Mouse (Mus musculus): ENCODE data around the gene Asxl2. TPM values are rescaled to one million over a fixed set of nuclear protein-coding genes. Genes with fewer than 3 reads are reported as not detected.
A peak's percentile ranks its signal among the peaks of the same experiment; 100 is the strongest.

The Asxl2 gene
- 8.5 and 9.4 TPM in 2 replicates for polyA plus RNA-seq (2015; fragmentation: Nextera tagmentation; extraction: Ambion mirVana)

DNA sequence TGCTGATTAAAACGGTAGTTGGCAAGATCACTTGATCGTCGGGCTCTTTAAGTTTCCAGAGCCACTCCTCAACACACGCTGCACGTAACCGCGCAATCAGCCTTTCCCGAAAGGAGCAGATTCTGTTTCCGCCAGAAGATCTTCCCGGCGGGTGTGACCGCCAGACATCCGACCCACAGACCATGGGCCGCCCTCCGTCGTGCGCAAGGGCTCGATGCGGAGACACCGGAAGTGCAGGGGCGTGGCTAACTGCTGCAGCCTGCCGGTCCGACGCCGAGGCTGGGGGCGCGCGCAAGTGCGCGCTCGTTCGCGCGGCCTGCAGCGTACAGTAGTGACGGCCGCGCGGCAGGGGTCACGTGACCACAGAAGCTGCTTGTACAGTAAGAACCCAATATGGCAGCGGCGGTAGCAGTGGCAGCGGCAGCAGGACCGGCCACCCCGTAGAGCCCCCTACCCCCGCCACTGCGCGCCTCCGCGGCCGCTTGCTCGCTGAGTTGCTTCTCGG lies at the start of gene Asxl2:
Asxl2 (plus strand) TSS at position 328 of the 505 bp plus-strand sequence.
- Histone ChIP-seq H3K4me3 (ENCODE audit: low read depth, low read length) (peak within 1 kb of the TSS; percentile 97), H3K27ac (ENCODE audit: low read length) (peak within 1 kb of the TSS; percentile 98), H3K4me2 (replicated peaks; ENCODE audit: low read depth, low read length) (peak within 1 kb of the TSS; percentile 77), H3K9ac (replicated peaks; ENCODE audit: low read depth) (peak within 1 kb of the TSS; percentile 82), H3K4me1 (ENCODE audit: insufficient read depth, low read depth, low read length) (peaks cover 6% of the 10 kb centered on the region; the same call in 1 of the 2 replicates), H3K9me3 (ENCODE audit: low read length) (no peaks in the 10 kb centered on the region), H3K27me3 (replicated peaks; ENCODE audit: insufficient read depth, low read length) (no peaks in the 10 kb centered on the region), H3K36me3 (ENCODE audit: insufficient read depth, low read length) (no peaks in the 10 kb centered on the region)
- DNase-seq (ENCODE audit: low spot score), result peak; percentile 100
- under 1% methylated on average over 53 of the region's 53 CpGs for WGBS
- TF ChIP-seq CTCF (IDR thresholded peaks at IDR 0.05) (no peak), EP300 (IDR thresholded peaks at IDR 0.05) (no peak; the same call in 1 of the 2 replicates)
- ATAC-seq, result peak; percentile 95

DNA sequence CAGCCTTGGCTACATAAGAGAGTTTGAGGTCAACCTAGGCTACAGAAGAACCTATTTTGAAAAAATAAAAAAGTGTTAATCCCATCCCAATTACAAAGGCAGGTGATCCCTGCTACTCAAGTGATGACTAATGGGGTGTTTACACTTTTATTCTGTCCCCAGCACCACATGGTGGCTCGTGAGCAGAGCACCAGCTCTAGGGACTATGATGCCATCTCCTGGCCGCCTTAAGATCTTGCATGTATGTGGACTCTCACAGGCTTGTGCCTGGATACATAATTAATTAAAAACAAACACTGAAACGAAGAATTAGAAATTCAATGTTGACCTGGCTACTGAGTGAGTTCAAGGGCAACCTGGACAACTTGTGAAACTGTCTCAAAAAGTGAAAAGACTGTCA lies 49.5 kb upstream of the Asxl2 start:
- Histone ChIP-seq H3K4me3 (ENCODE audit: low read depth, low read length) (no peak overlapping the region), H3K9ac (replicated peaks; ENCODE audit: low read depth) (no peak overlapping the region), H3K27me3 (replicated peaks; ENCODE audit: insufficient read depth, low read length) (no peaks in the 10 kb centered on the region), H3K36me3 (ENCODE audit: insufficient read depth, low read length) (no peaks in the 10 kb centered on the region), H3K4me2 (replicated peaks; ENCODE audit: low read depth, low read length) (no peak overlapping the region), H3K27ac (ENCODE audit: low read length) (no peak overlapping the region), H3K9me3 (ENCODE audit: low read length) (no peaks in the 10 kb centered on the region), H3K4me1 (ENCODE audit: insufficient read depth, low read depth, low read length) (no peaks in the 10 kb centered on the region)
- no peak for DNase-seq (ENCODE audit: low spot score)
- ATAC-seq, result no peak
- TF ChIP-seq EP300 (IDR thresholded peaks at IDR 0.05) (no peak), CTCF (IDR thresholded peaks at IDR 0.05) (peak; percentile 44)
- 30% methylated on average over 3 of the region's 3 CpGs for WGBS

DNA sequence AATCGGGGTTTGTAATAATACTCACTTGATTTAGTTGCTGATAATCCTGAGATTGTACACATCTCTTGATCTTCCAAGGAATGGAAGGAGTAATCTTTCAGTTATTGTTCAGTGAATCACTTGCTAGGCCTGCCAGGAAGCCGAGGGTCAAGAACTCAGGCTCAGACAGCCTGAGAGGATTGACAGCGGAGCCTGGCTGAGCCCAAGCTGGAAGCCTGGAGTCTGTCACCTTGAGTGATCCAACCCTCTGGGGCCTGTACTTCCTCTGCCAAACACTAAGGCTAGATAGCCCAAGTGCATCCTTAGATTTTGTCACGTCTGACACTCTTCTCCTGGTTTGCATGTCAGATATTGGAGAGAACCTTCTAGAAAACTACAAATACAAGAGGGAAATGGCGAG lies 48.9 kb upstream of the Asxl2 start:
- ATAC-seq (no peak), DNase-seq (ENCODE audit: low spot score) (no peak)
- Histone ChIP-seq H3K4me3 (ENCODE audit: low read depth, low read length) (no peak overlapping the region), H3K36me3 (ENCODE audit: insufficient read depth, low read length) (no peaks in the 10 kb centered on the region), H3K4me1 (ENCODE audit: insufficient read depth, low read depth, low read length) (no peaks in the 10 kb centered on the region), H3K4me2 (replicated peaks; ENCODE audit: low read depth, low read length) (no peak overlapping the region), H3K27ac (ENCODE audit: low read length) (no peak overlapping the region), H3K9me3 (ENCODE audit: low read length) (no peaks in the 10 kb centered on the region), H3K9ac (replicated peaks; ENCODE audit: low read depth) (no peak overlapping the region), H3K27me3 (replicated peaks; ENCODE audit: insufficient read depth, low read length) (no peaks in the 10 kb centered on the region)
- TF ChIP-seq CTCF (IDR thresholded peaks at IDR 0.05), result no peak
- no peak for TF ChIP-seq EP300 (IDR thresholded peaks at IDR 0.05)
- WGBS, result 83% methylated on average over 5 of the region's 5 CpGs

DNA sequence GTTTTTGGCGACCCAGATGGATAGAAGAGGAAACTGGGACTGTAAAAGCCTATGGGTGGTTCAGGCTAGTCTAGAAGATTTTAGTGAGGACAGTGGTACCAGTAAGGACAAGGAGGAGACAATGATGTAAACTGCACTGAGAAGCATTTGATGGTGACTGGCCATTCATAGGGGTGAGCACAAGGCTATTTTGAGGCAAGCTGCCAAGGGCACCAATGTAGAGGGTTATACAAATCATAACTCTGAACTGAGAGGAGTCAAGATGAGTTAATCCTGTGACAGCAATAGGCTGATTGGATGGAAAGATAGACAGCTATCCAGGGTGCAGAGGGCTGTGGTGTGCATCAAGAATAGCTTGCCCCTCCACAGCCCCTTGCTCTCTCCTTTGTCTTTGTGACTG lies 41.8 kb upstream of the Asxl2 start:
- 47% methylated on average over 1 of the region's 1 CpGs for WGBS
- H3K4me2 ChIP-seq (replicated peaks; ENCODE audit: low read depth, low read length), result no peak overlapping the region
- no peak for DNase-seq (ENCODE audit: low spot score)

DNA sequence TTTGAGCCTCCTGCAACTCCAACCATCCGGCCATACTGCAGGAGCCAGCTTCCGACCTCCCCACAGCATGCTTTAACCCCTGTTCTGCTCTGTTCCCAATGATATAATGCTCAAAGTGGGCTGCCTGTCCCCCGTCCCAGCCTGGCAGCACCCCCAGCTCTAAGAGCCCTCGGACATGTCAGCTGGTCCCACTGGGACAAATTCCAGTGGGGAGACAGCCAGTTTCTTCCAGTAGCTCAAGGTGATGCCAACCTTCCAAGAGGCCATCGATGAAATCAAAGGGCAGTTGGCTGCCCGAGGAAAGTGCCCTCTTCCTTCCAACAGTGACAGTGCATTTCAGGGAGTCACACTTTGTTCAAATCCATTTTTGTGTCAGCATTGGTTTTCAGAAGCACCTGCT lies 41.4 kb upstream of the Asxl2 start:
- TF ChIP-seq CTCF (IDR thresholded peaks at IDR 0.05), result no peak
- TF ChIP-seq EP300 (IDR thresholded peaks at IDR 0.05), result no peak
- WGBS, result 79% methylated on average over 6 of the region's 6 CpGs

More for the DNA sequence above, 41.8 kb upstream of the Asxl2 start:
- no peaks in the 10 kb centered on the region for H3K27me3 ChIP-seq (replicated peaks; ENCODE audit: insufficient read depth, low read length)
- H3K9ac ChIP-seq (replicated peaks; ENCODE audit: low read depth), result no peak overlapping the region
- no peaks in the 10 kb centered on the region for H3K9me3 ChIP-seq (ENCODE audit: low read length)
- no peak for TF ChIP-seq CTCF (IDR thresholded peaks at IDR 0.05)
- no peak for TF ChIP-seq EP300 (IDR thresholded peaks at IDR 0.05)
- peaks cover 17% of the 10 kb centered on the region; the same call in 1 of the 2 replicates for H3K36me3 ChIP-seq (ENCODE audit: insufficient read depth, low read length)
- no peak for ATAC-seq
- no peak overlapping the region for H3K4me3 ChIP-seq (ENCODE audit: low read depth, low read length)
- no peaks in the 10 kb centered on the region for H3K4me1 ChIP-seq (ENCODE audit: insufficient read depth, low read depth, low read length)
- H3K27ac ChIP-seq (ENCODE audit: low read length), result no peak overlapping the region

DNA sequence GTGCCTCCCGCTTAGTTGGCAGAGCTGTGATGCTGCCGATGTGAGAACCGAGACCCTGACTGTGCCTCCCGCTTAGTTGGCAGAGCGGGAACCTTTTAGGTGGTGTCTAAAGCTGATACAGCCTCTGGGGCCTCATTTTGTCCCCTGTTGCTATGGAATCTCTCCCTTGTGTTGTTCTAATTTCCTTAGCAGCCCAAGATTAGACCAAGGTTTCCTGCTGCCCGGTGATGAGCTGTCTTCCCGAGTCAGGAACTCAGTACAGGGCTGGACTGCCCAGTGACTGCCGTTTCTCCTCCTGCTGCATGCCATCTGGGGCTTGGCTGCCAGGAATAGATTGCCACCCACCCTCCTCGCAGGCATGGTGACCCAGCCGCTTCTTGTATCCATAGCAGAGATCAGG lies 40.7 kb upstream of the Asxl2 start:
- DNase-seq (ENCODE audit: low spot score) (no peak), ATAC-seq (no peak)
- no peak for TF ChIP-seq EP300 (IDR thresholded peaks at IDR 0.05)
- no peak for TF ChIP-seq CTCF (IDR thresholded peaks at IDR 0.05)
- H3K4me2 ChIP-seq (replicated peaks; ENCODE audit: low read depth, low read length), result no peak overlapping the region
- no peaks in the 10 kb centered on the region for H3K9me3 ChIP-seq (ENCODE audit: low read length)
- no peak overlapping the region for H3K27ac ChIP-seq (ENCODE audit: low read length)
- H3K4me1 ChIP-seq (ENCODE audit: insufficient read depth, low read depth, low read length), result no peaks in the 10 kb centered on the region
- no peaks in the 10 kb centered on the region for H3K27me3 ChIP-seq (replicated peaks; ENCODE audit: insufficient read depth, low read length)
- WGBS, result 74% methylated on average over 10 of the region's 10 CpGs
- no peak overlapping the region for H3K9ac ChIP-seq (replicated peaks; ENCODE audit: low read depth)
- H3K4me3 ChIP-seq (ENCODE audit: low read depth, low read length), result no peak overlapping the region
- peaks cover 17% of the 10 kb centered on the region; the same call in 1 of the 2 replicates for H3K36me3 ChIP-seq (ENCODE audit: insufficient read depth, low read length)

More for the DNA sequence above, 41.4 kb upstream of the Asxl2 start:
- Histone ChIP-seq H3K27me3 (replicated peaks; ENCODE audit: insufficient read depth, low read length) (no peaks in the 10 kb centered on the region), H3K9ac (replicated peaks; ENCODE audit: low read depth) (no peak overlapping the region), H3K27ac (ENCODE audit: low read length) (no peak overlapping the region), H3K4me3 (ENCODE audit: low read depth, low read length) (no peak overlapping the region), H3K4me1 (ENCODE audit: insufficient read depth, low read depth, low read length) (no peaks in the 10 kb centered on the region), H3K4me2 (replicated peaks; ENCODE audit: low read depth, low read length) (no peak overlapping the region), H3K9me3 (ENCODE audit: low read length) (no peaks in the 10 kb centered on the region), H3K36me3 (ENCODE audit: insufficient read depth, low read length) (peaks cover 17% of the 10 kb centered on the region; the same call in 1 of the 2 replicates)
- DNase-seq (ENCODE audit: low spot score), result no peak
- no peak for ATAC-seq

Measured in lung, postnatal 0 days (tissue).